Mouse (Mus musculus): ENCODE measurements around the gene Aldh1a2. TPM values are rescaled to one million over a fixed set of nuclear protein-coding genes. Genes with fewer than 3 reads are reported as not detected.

The Aldh1a2 gene
- 0.92 TPM for total RNA-seq (2023)

DNA sequence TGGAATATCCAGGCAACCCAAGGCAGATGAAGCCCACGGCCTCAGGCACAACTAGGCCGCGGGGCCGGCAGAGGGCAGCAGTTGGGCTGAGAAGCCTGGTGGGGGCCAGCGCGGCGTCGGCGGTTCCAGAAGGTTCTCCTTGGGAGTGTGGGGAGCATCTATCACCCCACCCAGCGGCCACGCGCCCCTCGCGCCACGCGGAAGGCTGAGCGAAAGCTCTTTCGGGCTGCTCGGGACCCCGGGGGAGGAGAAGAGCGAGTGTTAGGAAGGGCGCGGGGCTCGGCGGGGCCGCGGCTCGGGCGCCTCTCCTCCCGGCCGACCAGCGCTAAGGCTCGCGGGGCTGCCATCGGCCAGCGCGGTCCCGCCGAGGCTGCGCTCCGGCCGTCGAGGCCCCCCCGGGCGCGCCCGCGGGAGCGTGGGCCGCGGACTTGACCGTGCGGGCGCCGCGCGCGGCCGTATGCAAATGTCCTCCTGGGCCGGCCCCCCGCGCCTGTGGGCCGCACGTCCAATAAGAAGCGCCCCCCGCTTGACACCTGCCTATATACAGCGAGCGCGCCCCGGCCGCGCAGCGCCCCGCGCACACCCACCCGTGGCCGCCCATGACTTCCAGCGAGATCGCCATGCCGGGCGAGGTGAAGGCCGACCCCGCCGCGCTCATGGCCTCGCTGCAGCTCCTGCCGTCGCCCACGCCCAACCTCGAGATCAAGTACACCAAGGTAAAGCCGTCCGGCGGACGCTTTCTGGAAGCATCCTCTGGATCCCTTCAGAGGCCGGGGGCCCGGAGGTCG is at the start of gene Aldh1a2:
TSS of gene Aldh1a2 (plus strand) at position 542 of the 788 bp plus-strand sequence.

GRCm38 (mm10) chr9:71168511-71168910 is 47.1 kb upstream of the Aldh1a2 start, which contains the start of gene Aqp9:
Aqp9 (minus strand) TSS chr9:71168682.

Other genes with a start within 250 kb of the Aldh1a2 start
- 0.71 TPM for gene Aqp9, start 47.1 kb upstream of the Aldh1a2 start, total RNA-seq (2023)

Data from CD4-positive naive resting alpha-beta T cell, adult 57 days (primary cell).